Mouse (Mus musculus): ENCODE results near the gene Chd1. TPM values are rescaled to one million over a fixed set of nuclear protein-coding genes. Genes with fewer than 3 reads are reported as not detected.

The Chd1 gene
- polyA plus RNA-seq, 1 experiment: 30.4 TPM

DNA sequence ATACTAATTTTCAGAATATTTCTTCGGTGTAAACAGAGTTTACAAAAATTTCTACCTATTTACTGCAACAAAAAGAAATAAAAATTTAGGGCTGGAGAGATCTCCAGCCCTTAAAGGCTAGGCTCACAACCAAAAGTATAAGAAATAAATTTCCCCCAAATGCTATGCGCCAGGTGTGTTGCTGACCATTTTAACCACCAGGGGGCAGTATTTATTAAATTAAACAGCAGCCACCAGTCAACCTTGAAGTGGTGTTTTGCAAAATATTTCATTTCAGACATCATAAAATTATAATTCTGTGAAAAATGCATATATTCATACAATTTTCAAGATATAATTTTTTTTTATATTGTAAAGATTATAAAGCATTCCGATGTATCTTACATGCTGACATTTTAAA, 82.3 kb downstream of the Chd1 start:
- DNase-seq: peak; percentile 15
- Histone ChIP-seq H3K27me3 (ENCODE audit: control insufficient read depth, insufficient read depth, low read length) (no peaks in the 10 kb centered on the region), H3K27ac (ENCODE audit: control insufficient read depth, insufficient read depth, low read length) (no peak overlapping the region), H3K4me1 (replicated peaks; ENCODE audit: control insufficient read depth, insufficient read depth, low read length) (no peaks in the 10 kb centered on the region), H3K36me3 (ENCODE audit: control insufficient read depth, insufficient read depth, low read length) (no peaks in the 10 kb centered on the region), H3K4me3 (ENCODE audit: control insufficient read depth, insufficient read depth, low read length) (no peak overlapping the region)
- WGBS: 27% methylated on average over 3 of the region's 3 CpGs
- TF ChIP-seq CTCF (IDR thresholded peaks at IDR 0.05; ENCODE audit: borderline replicate concordance, control insufficient read depth, extremely low read depth, insufficient read depth, low read length, poor library complexity) (no peak), POLR2A (IDR thresholded peaks at IDR 0.05; ENCODE audit: control insufficient read depth, extremely low read depth, insufficient read depth, low read length, poor library complexity) (no peak)

DNA sequence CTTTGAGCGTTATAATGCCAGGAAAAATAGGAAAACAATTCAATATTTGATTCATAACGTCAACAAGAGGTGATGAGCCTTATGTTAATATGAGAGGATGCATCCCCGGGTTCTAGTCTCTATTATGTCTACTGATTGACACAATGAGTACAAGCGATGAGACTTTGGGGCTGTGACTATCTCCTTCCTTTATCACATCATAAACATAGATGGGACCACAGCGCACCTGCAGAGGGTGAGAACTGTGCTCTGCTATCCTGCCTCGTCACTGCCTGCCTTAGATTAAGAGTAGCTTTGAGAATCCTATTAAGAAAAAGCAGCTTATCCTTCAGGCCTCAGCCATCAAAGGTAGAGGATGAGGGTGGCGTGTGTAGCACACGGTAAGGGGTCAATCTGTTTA, 85.9 kb downstream of the Chd1 start:
- H3K4me1 ChIP-seq (replicated peaks; ENCODE audit: control insufficient read depth, insufficient read depth, low read length): no peaks in the 10 kb centered on the region
- no peak overlapping the region for H3K4me3 ChIP-seq (ENCODE audit: control insufficient read depth, insufficient read depth, low read length)
- H3K36me3 ChIP-seq (ENCODE audit: control insufficient read depth, insufficient read depth, low read length): no peaks in the 10 kb centered on the region
- no peak for DNase-seq
- no peak overlapping the region for H3K27ac ChIP-seq (ENCODE audit: control insufficient read depth, insufficient read depth, low read length)
- TF ChIP-seq CTCF (IDR thresholded peaks at IDR 0.05; ENCODE audit: borderline replicate concordance, control insufficient read depth, extremely low read depth, insufficient read depth, low read length, poor library complexity) (no peak), POLR2A (IDR thresholded peaks at IDR 0.05; ENCODE audit: control insufficient read depth, extremely low read depth, insufficient read depth, low read length, poor library complexity) (no peak)
- 91% methylated on average over 8 of the region's 8 CpGs for WGBS
- no peaks in the 10 kb centered on the region for H3K27me3 ChIP-seq (ENCODE audit: control insufficient read depth, insufficient read depth, low read length)

DNA sequence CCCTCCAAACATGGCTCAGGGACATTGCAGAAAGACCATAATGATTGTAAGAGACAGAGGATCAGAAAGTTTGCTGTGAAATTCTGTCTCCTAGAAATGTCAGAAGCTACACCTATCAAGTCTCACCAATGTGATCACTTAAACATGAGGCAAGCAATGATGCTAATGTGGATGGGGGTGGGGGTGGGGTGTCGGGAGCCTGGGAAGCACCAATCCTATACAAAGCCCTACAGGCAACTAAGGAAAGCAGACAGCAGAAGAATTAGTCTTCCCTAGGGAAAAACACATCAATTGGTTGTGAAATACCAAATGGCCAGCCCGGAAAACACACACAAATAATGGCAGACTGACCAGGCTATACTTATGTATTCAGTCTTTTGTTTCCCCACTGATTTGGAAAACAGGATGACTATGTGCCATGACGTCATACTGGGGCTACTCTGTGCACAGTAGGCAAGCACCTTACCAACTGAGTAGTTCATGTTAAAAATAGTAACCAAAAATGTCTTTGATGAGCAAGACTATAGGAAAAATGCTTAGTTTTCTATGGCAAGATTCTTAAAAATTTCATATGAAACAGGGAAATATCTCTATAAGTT, 94.5 kb downstream of the Chd1 start:
- WGBS: 91% methylated on average over 3 of the region's 3 CpGs
- no peak overlapping the region for H3K4me3 ChIP-seq (ENCODE audit: control insufficient read depth, insufficient read depth, low read length)
- no peaks in the 10 kb centered on the region for H3K27me3 ChIP-seq (ENCODE audit: control insufficient read depth, insufficient read depth, low read length)
- TF ChIP-seq POLR2A (IDR thresholded peaks at IDR 0.05; ENCODE audit: control insufficient read depth, extremely low read depth, insufficient read depth, low read length, poor library complexity) (no peak), CTCF (IDR thresholded peaks at IDR 0.05; ENCODE audit: borderline replicate concordance, control insufficient read depth, extremely low read depth, insufficient read depth, low read length, poor library complexity) (no peak)
- H3K4me1 ChIP-seq (replicated peaks; ENCODE audit: control insufficient read depth, insufficient read depth, low read length): no peaks in the 10 kb centered on the region
- no peak overlapping the region for H3K27ac ChIP-seq (ENCODE audit: control insufficient read depth, insufficient read depth, low read length)
- DNase-seq: no peak
- no peaks in the 10 kb centered on the region for H3K36me3 ChIP-seq (ENCODE audit: control insufficient read depth, insufficient read depth, low read length)

DNA sequence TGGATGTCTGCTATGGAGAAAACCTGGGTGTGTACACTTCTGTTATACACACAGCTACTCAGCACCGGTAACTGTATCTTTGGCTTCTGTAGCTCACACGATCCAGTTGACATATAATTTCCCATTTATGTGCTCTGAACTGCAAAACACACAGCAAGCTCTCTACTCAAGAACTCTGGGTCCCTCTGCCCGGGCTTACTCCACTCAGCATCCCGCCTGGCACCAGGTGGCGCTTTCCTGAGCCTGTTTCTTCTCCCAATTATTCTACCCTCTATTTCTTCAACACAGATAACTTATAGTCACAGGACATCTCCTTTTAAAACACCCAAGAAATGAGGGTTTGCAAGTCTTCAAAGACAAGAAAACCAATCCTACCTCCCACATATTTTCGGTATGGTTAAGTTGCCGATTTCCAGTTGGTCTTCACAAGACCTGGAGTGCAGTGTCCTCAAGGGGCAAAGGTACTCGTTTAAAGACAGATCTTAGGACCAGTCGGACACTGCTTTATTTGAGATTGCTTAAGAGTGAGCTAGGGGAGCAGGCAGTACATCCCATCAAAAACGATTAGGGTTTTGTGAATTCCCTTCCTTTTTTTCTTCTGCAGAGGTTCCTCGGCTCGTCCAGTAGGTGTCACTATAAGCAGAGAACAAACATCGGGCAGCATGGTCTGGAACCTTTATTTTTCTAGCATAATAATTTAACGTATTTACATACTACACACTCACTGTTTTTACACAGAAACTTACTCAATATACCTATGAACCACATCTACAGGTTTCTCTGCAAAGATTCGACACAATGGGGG, 99.4 kb downstream of the Chd1 start:
- 40% methylated on average over 15 of the region's 15 CpGs for WGBS
- H3K27ac ChIP-seq (ENCODE audit: control insufficient read depth, insufficient read depth, low read length): no peak overlapping the region
- no peak for DNase-seq
- TF ChIP-seq POLR2A (IDR thresholded peaks at IDR 0.05; ENCODE audit: control insufficient read depth, extremely low read depth, insufficient read depth, low read length, poor library complexity): no peak
- no peak for TF ChIP-seq CTCF (IDR thresholded peaks at IDR 0.05; ENCODE audit: borderline replicate concordance, control insufficient read depth, extremely low read depth, insufficient read depth, low read length, poor library complexity)
- no peaks in the 10 kb centered on the region for H3K27me3 ChIP-seq (ENCODE audit: control insufficient read depth, insufficient read depth, low read length)
- H3K36me3 ChIP-seq (ENCODE audit: control insufficient read depth, insufficient read depth, low read length): no peaks in the 10 kb centered on the region
- H3K4me1 ChIP-seq (replicated peaks; ENCODE audit: control insufficient read depth, insufficient read depth, low read length): peaks cover 3% of the 10 kb centered on the region; the same call in 1 of the 2 replicates
- H3K4me3 ChIP-seq (ENCODE audit: control insufficient read depth, insufficient read depth, low read length): no peak overlapping the region

DNA sequence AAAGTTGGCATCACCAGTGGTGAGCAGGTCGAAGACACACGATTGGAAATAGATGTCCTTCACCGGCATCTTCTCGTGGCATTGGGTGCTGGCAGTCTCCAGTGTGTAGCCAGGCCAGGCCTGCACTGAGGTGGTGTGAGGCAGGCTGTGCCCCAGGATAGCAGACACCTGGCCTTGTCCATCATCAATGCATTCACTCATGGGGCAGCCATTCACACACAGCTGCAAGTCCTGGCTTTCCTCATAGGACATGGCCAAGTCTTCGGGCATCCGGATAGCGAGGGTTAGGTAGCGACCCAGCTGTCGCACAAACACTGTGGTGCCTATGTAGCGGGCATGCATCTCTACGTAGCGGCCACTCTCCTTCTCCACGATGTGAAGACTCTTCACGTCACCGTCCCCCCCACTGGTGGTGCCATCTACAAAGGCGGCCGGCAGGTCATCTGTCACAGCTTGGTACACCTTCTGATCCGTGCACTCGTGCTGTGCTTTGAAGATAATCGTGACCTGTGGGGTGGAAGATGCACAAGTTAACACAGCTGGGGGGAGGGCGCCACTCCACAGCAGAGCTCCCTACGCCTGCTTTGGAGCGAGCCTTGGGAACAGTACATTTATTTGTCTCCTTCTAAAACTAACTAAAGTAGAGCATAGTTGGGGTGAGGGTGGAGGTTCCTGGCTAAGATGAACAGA, 102.7 kb downstream of the Chd1 start:
- no peak for DNase-seq

DNA sequence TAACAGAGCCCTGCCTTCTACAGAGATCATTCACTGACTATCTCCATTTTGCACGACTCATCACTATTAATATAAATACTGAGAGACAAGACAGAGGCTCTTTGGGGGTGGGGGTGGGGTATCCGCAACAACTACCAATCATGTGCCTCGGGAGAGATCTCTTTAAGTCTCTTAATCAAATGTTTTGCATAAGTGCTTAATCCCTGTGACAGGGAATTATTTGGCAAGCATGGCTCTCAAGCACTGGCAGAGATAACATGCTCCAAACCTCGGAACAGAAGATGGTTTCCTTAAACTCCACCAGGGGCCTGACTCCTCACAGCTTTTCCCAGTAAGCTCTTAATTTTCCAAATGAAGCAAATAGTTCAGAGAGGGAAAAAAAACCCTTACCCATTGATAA, 103.2 kb downstream of the Chd1 start:
- no peak overlapping the region for H3K27ac ChIP-seq (ENCODE audit: control insufficient read depth, insufficient read depth, low read length)
- no peak for DNase-seq

More for the DNA sequence above, 102.7 kb downstream of the Chd1 start:
- Histone ChIP-seq H3K4me1 (replicated peaks; ENCODE audit: control insufficient read depth, insufficient read depth, low read length) (peaks cover 5% of the 10 kb centered on the region; the same call in 1 of the 2 replicates), H3K27ac (ENCODE audit: control insufficient read depth, insufficient read depth, low read length) (no peak overlapping the region), H3K27me3 (ENCODE audit: control insufficient read depth, insufficient read depth, low read length) (no peaks in the 10 kb centered on the region), H3K4me3 (ENCODE audit: control insufficient read depth, insufficient read depth, low read length) (no peak overlapping the region), H3K36me3 (ENCODE audit: control insufficient read depth, insufficient read depth, low read length) (no peaks in the 10 kb centered on the region)
- TF ChIP-seq POLR2A (IDR thresholded peaks at IDR 0.05; ENCODE audit: control insufficient read depth, extremely low read depth, insufficient read depth, low read length, poor library complexity) (no peak), CTCF (IDR thresholded peaks at IDR 0.05; ENCODE audit: borderline replicate concordance, control insufficient read depth, extremely low read depth, insufficient read depth, low read length, poor library complexity) (no peak)
- 95% methylated on average over 23 of the region's 23 CpGs for WGBS

More for the DNA sequence above, 103.2 kb downstream of the Chd1 start:
- Histone ChIP-seq H3K27me3 (ENCODE audit: control insufficient read depth, insufficient read depth, low read length) (no peaks in the 10 kb centered on the region), H3K36me3 (ENCODE audit: control insufficient read depth, insufficient read depth, low read length) (no peaks in the 10 kb centered on the region), H3K4me3 (ENCODE audit: control insufficient read depth, insufficient read depth, low read length) (no peak overlapping the region), H3K4me1 (replicated peaks; ENCODE audit: control insufficient read depth, insufficient read depth, low read length) (peaks cover 5% of the 10 kb centered on the region; the same call in 1 of the 2 replicates)
- WGBS: 84% methylated on average over 4 of the region's 4 CpGs
- TF ChIP-seq CTCF (IDR thresholded peaks at IDR 0.05; ENCODE audit: borderline replicate concordance, control insufficient read depth, extremely low read depth, insufficient read depth, low read length, poor library complexity) (no peak), POLR2A (IDR thresholded peaks at IDR 0.05; ENCODE audit: control insufficient read depth, extremely low read depth, insufficient read depth, low read length, poor library complexity) (no peak)

Measured in thymus, adult 2 months (tissue).